Comparison of ENCODE assay signal across 20 mouse cellular contexts in the genomic region with DNA sequence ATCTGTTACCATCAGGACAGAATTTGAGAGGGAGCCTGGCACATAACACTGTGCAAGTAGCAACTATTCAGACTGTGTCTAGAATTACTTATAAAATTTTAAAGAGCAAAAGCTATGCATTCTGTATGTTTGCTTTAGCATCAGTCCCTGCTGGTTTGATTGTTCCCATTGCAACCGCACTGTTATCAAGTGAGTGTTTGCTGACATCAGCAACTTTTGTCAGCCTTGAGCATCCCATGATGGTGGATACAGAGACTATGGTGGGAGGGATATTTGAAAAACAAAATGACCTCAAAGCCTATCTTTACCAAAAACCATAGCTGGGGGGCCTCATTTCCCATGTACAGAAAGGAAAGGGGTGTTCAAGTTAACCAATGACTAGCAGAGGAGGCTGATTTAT.
A peak's percentile ranks its signal among the peaks of the same experiment; 100 is the strongest.
DNase-seq lines count a peak whose midpoint lies in the region; TF ChIP-seq lines count a peak whose summit lies in the region.
"Had no signal": no experiment of that assay in that cellular context is flagged by ENCODE, and none has a peak within 500 bp of the region (broad histone marks: within the 10 kb centered on the region; RNA-seq: fewer than 3 reads in every experiment).

No protein-coding gene starts in this region.

- no peaks in the 10 kb centered on the region for H3K9me3 ChIP-seq in CH12.LX (replicated peaks; ENCODE audit: low read length)
- H3K9me3 ChIP-seq in ES-E14 (ENCODE audit: control insufficient read depth, insufficient read depth, low read depth, low read length): no peaks in the 10 kb centered on the region
- no peaks in the 10 kb centered on the region for H3K9me3 ChIP-seq in MEL (replicated peaks; ENCODE audit: insufficient read depth, low read length)
- H3K9me3 ChIP-seq: G1E had no signal

- H3K4me1 ChIP-seq in CH12.LX (ENCODE audit: control insufficient read depth in 1 of 2, insufficient read depth in 2 of 2): no peaks in the 10 kb centered on the region
- no peaks in the 10 kb centered on the region for H3K4me1 ChIP-seq in ES-E14 (ENCODE audit: control insufficient read depth in 2 of 2, insufficient read depth in 2 of 2, low read length in 2 of 2, poor library complexity in 1 of 2)
- H3K4me1 ChIP-seq in MEL (ENCODE audit: control insufficient read depth in 1 of 2, insufficient read depth in 2 of 2, low read length in 2 of 2): no peaks in the 10 kb centered on the region
- no peaks in the 10 kb centered on the region for H3K4me1 ChIP-seq in cerebellum, adult 2 months (ENCODE audit: control insufficient read depth, insufficient read depth, low read length)

- intact Hi-C loops in left cerebral cortex, postnatal 36 days (cut with DNase I): no loop called here

- dilution Hi-C loops in CH12.LX (cut with MboI; ENCODE audit: extremely low pct_ligation_motif_present, extremely low pct_unique_long_range_greater_than_20kb, low sequenced_read_pairs): no loop called here

- H3K27me3 ChIP-seq in CH12.LX (replicated peaks): no peaks in the 10 kb centered on the region
- H3K27me3 ChIP-seq in MEL (ENCODE audit: control insufficient read depth in 1 of 2, insufficient read depth in 2 of 2, low read length in 2 of 2): no peaks in the 10 kb centered on the region
- no peaks in the 10 kb centered on the region for H3K27me3 ChIP-seq in cerebellum, adult 2 months (ENCODE audit: control insufficient read depth, insufficient read depth, low read length)

- H3K36me3 ChIP-seq in CH12.LX (replicated peaks in 1 of 2; ENCODE audit: control insufficient read depth in 1 of 2, insufficient read depth in 1 of 2, low read length in 1 of 2): no peaks in the 10 kb centered on the region
- H3K36me3 ChIP-seq in ES-E14 (ENCODE audit: control insufficient read depth, insufficient read depth, low read length, poor library complexity, severe bottlenecking): no peaks in the 10 kb centered on the region
- H3K36me3 ChIP-seq in MEL (ENCODE audit: control insufficient read depth in 1 of 2, insufficient read depth in 2 of 2, low read length in 2 of 2): no peaks in the 10 kb centered on the region
- H3K36me3 ChIP-seq: G1E had no signal

- H3K4me2 ChIP-seq in CH12.LX (ENCODE audit: insufficient read depth, low read depth, poor library complexity, severe bottlenecking): no peak overlapping the region

- H3K9ac ChIP-seq in CH12.LX (ENCODE audit: insufficient read depth, low read depth) (no peak overlapping the region), ES-E14 (ENCODE audit: insufficient read depth, low read depth, low read length, poor library complexity, severe bottlenecking) (no peak overlapping the region), MEL (ENCODE audit: control insufficient read depth, low read depth, low read length, poor library complexity, severe bottlenecking) (no peak overlapping the region)

- no peak for TF ChIP-seq RAD21 in CH12.LX (IDR thresholded peaks at IDR 0.05; ENCODE audit: low read depth, low read length)
- no peak for TF ChIP-seq RAD21 in MEL (IDR thresholded peaks at IDR 0.05; ENCODE audit: low read depth, low read length)

- H3K4me3 ChIP-seq in CH12.LX (replicated peaks in 1 of 3; ENCODE audit: low read depth in 2 of 3, low read length in 2 of 3, poor library complexity in 1 of 3): no peak overlapping the region
- no peak overlapping the region for H3K4me3 ChIP-seq in ES-E14 (ENCODE audit: insufficient read depth in 1 of 2, low read depth in 1 of 2, low read length in 2 of 2, poor library complexity in 1 of 2, severe bottlenecking in 1 of 2)
- no peak overlapping the region for H3K4me3 ChIP-seq in MEL (ENCODE audit: control insufficient read depth in 1 of 2, insufficient read depth in 1 of 2, low read depth in 2 of 2, low read length in 2 of 2)
- H3K4me3 ChIP-seq in cerebellum, adult 2 months (replicated peaks; ENCODE audit: insufficient read depth, low read depth, low read length): no peak overlapping the region

- H3K27ac ChIP-seq in CH12.LX (ENCODE audit: insufficient read depth, low read depth): no peak overlapping the region
- no peak overlapping the region for H3K27ac ChIP-seq in ES-E14 (ENCODE audit: insufficient read depth, low read depth, low read length, poor library complexity, severe bottlenecking)
- H3K27ac ChIP-seq in MEL (ENCODE audit: control insufficient read depth, low read depth, low read length): no peak overlapping the region
- no peak overlapping the region for H3K27ac ChIP-seq in cerebellum, adult 2 months (ENCODE audit: insufficient read depth, low read length)

- in situ Hi-C loops in CH12.LX (cut with MboI; ENCODE audit: low pct_ligation_motif_present, low pct_unique_long_range_greater_than_20kb, low sequenced_read_pairs): no loop called here
- in situ Hi-C loops in ES-E14 (cut with MboI; ENCODE audit: low sequenced_read_pairs in 2 of 2, unreplicated experiment in 2 of 2): loop anchor here in 1 of 2 experiments (25.0 kb wide), 1 partner anchor 343 kb away; no protein-coding TSS in a partner anchor

- TF ChIP-seq CTCF in CH12.LX (conservative IDR thresholded peaks at IDR 0.05 in 1 of 2, IDR thresholded peaks at IDR 0.05 in 1 of 2; ENCODE audit: low read depth in 2 of 2, low read length in 2 of 2) (no peak), MEL (IDR thresholded peaks at IDR 0.05 in 2 of 3, conservative IDR thresholded peaks at IDR 0.05 in 1 of 3; ENCODE audit: control insufficient read depth in 1 of 3, insufficient read depth in 1 of 3, low read depth in 2 of 3, low read length in 3 of 3, poor library complexity in 1 of 3, severe bottlenecking in 1 of 3) (no peak)
- TF ChIP-seq CTCF in cerebellum, adult 2 months (IDR thresholded peaks at IDR 0.05; ENCODE audit: borderline replicate concordance, insufficient read depth, low read depth, low read length): no peak

- H3K79me2 ChIP-seq in CH12.LX (replicated peaks; ENCODE audit: control insufficient read depth, extremely low read depth, insufficient read depth, poor library complexity, severe bottlenecking): no peaks in the 10 kb centered on the region
- H3K79me2 ChIP-seq in MEL (ENCODE audit: control insufficient read depth, insufficient read depth, low read length, poor library complexity): no peaks in the 10 kb centered on the region

- DNase-seq in CH12.LX (ENCODE audit: extremely low read depth): no peak
- DNase-seq in ES-E14 (ENCODE audit: low read depth, low spot score): no peak
- no peak for DNase-seq in MEL (ENCODE audit: low read depth, low spot score)
- DNase-seq in spleen, adult 18-20 months: no peak
- no peak for DNase-seq in left cerebral cortex, postnatal 36 days (ENCODE audit: low spot score in 2 of 2)
- no peak for DNase-seq in cerebellum, adult 2 months
- DNase-seq: adrenal gland, adult 2 months; adrenal gland, adult 8-10 months; adrenal gland, postnatal 10 days; adrenal gland, postnatal 14 days; adrenal gland, postnatal 25 days; adrenal gland, postnatal 36 days; B cell, adult 2 months; cerebellum, adult 11 months; cerebellum, adult 11-12 months; cerebellum, adult 18-20 months; cerebellum, adult 8-10 months; cerebellum, adult 9-10 months; cerebellum, adult 9-11 months had no signal

- no peak for TF ChIP-seq EP300 in CH12.LX (IDR thresholded peaks at IDR 0.05; ENCODE audit: low read length)
- TF ChIP-seq EP300 in MEL (IDR thresholded peaks at IDR 0.05; ENCODE audit: low read depth in 1 of 2, low read length in 2 of 2): no peak

- WGBS in cerebellum, adult 2 months: 98% methylated on average over 1 of the region's 1 CpGs

- no peak for TF ChIP-seq POLR2A in CH12.LX (IDR thresholded peaks at IDR 0.05; ENCODE audit: low read depth, low read length)
- TF ChIP-seq POLR2A in MEL (IDR thresholded peaks at IDR 0.05; ENCODE audit: control insufficient read depth in 1 of 2, insufficient read depth in 1 of 2, low read depth in 1 of 2, low read length in 2 of 2, poor library complexity in 1 of 2): no peak
- TF ChIP-seq POLR2A in cerebellum, adult 2 months (IDR thresholded peaks at IDR 0.05; ENCODE audit: borderline replicate concordance, insufficient read depth, low read length): no peak

TF ChIP-seq in CH12.LX, 34 proteins besides CTCF, POLR2A, EP300 and RAD21:
- TF ChIP-seq UBTF (IDR thresholded peaks at IDR 0.05; ENCODE audit: low read depth, low read length): no peak
- peak; percentile 74 for TF ChIP-seq MAFK (IDR thresholded peaks at IDR 0.05; ENCODE audit: insufficient replicate concordance, low read length)

TF ChIP-seq in ES-E14, 5 proteins besides CTCF, POLR2A, EP300 and RAD21:
- TF ChIP-seq MAFK (IDR thresholded peaks at IDR 0.05; ENCODE audit: insufficient read depth, low read depth, low read length): peak; percentile 77
- TF ChIP-seq ZC3H11A (IDR thresholded peaks at IDR 0.05; ENCODE audit: borderline replicate concordance, low read depth, low read length): no peak

TF ChIP-seq in MEL, 35 proteins besides CTCF, POLR2A, EP300 and RAD21:
- TF ChIP-seq MAFK (IDR thresholded peaks at IDR 0.05; ENCODE audit: borderline replicate concordance, low read depth, low read length) (peak; percentile 48; the same call in 1 of the 2 replicates), SMC3 (IDR thresholded peaks at IDR 0.05; ENCODE audit: low read depth, low read length) (no peak)
TF ChIP-seq in MEL: peak in this region for 1.

Comparison
In these comparisons a context has a peak if more than half of its experiments do, and no peak if none do; other contexts are left out.
1. Of the 35 proteins assayed by ChIP-seq in both MEL and CH12.LX: peak only in MEL: none; only in CH12.LX: none; in both: MAFK; in neither: 34.